Mouse (Mus musculus) liver, embryonic 16.5 days (tissue): ENCODE measurements around the gene Fam213b. TPM values are rescaled to one million over a fixed set of nuclear protein-coding genes. Genes with fewer than 3 reads are reported as not detected.

Experiments
- polyA plus RNA-seq: library from polyadenylated mRNA; unstranded; fragments of >200 nt; fragmentation: Nextera tagmentation; extraction: Ambion mirVana; gene quantifications from 2 replicates; pipeline ENCODE4 v1.2.1, GENCODE M21; 2015

Gene Fam213b
- polyA plus RNA-seq, 1 experiment from 2014 or later = 8.5 TPM

Other genes starting within 250 kb of the Fam213b start
- gene Actrt2, start 231.3 kb downstream of the Fam213b start, polyA plus RNA-seq = not detected in 2 replicates
- gene Ttc34, start 61.7 kb downstream of the Fam213b start, polyA plus RNA-seq = not detected in 2 replicates
- 2.4 and 2.7 TPM in 2 replicates for gene Mmel1, start 29.6 kb downstream of the Fam213b start, polyA plus RNA-seq
- 54.3 and 59.8 TPM in 2 replicates for gene Tnfrsf14, start 29.4 kb upstream of the Fam213b start, polyA plus RNA-seq
- 0.11 and 0.13 TPM in 2 replicates for gene Hes5, start 61.8 kb upstream of the Fam213b start, polyA plus RNA-seq
- 20.7 and 23.3 TPM in 2 replicates for gene Pank4, start 65.0 kb upstream of the Fam213b start, polyA plus RNA-seq
- gene Plch2, start 157.6 kb upstream of the Fam213b start, polyA plus RNA-seq = 0.08 TPM in 1 of 2 replicates, not detected in the other
- 8.3 and 8.9 TPM in 2 replicates for gene Pex10, start 167.9 kb upstream of the Fam213b start, polyA plus RNA-seq
- 75.1 and 79.9 TPM in 2 replicates for gene Rer1, start 187.2 kb upstream of the Fam213b start, polyA plus RNA-seq
- 1.0 and 1.1 TPM in 2 replicates for gene Morn1, start 187.4 kb upstream of the Fam213b start, polyA plus RNA-seq